Mouse (Mus musculus) kidney, embryonic 14.5 days (tissue): ENCODE measurements at regions not wholly inside any gene's neighbourhood (a gene's known extent, or its start where the extent isn't known, plus 50 kb on each side); places are given as distances from the start of the nearest gene placed in this dataset.
A peak's percentile ranks its signal among the peaks of the same experiment; 100 is the strongest.

Experiments used
- ATAC-seq: fragments of 200-750 bp; cut with Nextera tagmentation; 2 replicates; pipeline ENCODE4 v1.8.0; 2017; ENCODE audit warnings: moderate number of reproducible peaks, mild to moderate bottlenecking, moderate TSS enrichment, moderate library complexity; ENCODE audit not compliant: low FRiP score, low TSS enrichment
- H3K27ac ChIP-seq: fragments of 300-500 bp; sonication (generic); 2 replicates; pipeline ENCODE4 v1.5.1; 2014; ENCODE audit warnings: low read depth, mild to moderate bottlenecking, low read length, moderate library complexity, mixed read lengths
- H3K27me3 ChIP-seq: fragments of 300-500 bp; sonication (generic); 2 replicates; pipeline ENCODE4 v1.6.1; 2014; ENCODE audit warnings: mild to moderate bottlenecking, low read length; ENCODE audit not compliant: control insufficient read depth, insufficient read depth
- H3K36me3 ChIP-seq: fragments of 300-500 bp; sonication (generic); 2 replicates; pipeline ENCODE4 v1.6.1; 2014; ENCODE audit warnings: low read length, mixed read lengths; ENCODE audit not compliant: control insufficient read depth, insufficient read depth
- H3K4me1 ChIP-seq: fragments of 300-500 bp; sonication (generic); 2 replicates; pipeline ENCODE4 v1.6.1; 2014; ENCODE audit warnings: low read length, mixed read lengths; ENCODE audit not compliant: control insufficient read depth, insufficient read depth
- H3K4me2 ChIP-seq: fragments of 300-500 bp; sonication (generic); replicated peaks from 2 replicates; pipeline ENCODE4 v1.6.1; 2014; ENCODE audit warnings: low read depth, mild to moderate bottlenecking, low read length
- H3K4me3 ChIP-seq: fragments of 300-500 bp; sonication (generic); 2 replicates; pipeline ENCODE4 v1.5.1; 2014; ENCODE audit warnings: mild to moderate bottlenecking, low read length
- H3K9ac ChIP-seq: fragments of 300-500 bp; sonication (generic); 2 replicates; pipeline ENCODE4 v1.6.1; 2014; ENCODE audit warnings: low read depth, mild to moderate bottlenecking, low read length, moderate library complexity
- H3K9me3 ChIP-seq: fragments of 300-500 bp; sonication (generic); 2 replicates; pipeline ENCODE4 v1.6.1; 2016; ENCODE audit warnings: low read length; ENCODE audit not compliant: control insufficient read depth
- WGBS: fragments of 180-500 bp; shearing (Covaris S2); extraction: QIAGEN DNeasy Blood & Tissue Kit; methylation state at CpG from one replicate; pipeline ENCODE4 v1.1.7; 2014; 5-methylcytosine and 5-hydroxymethylcytosine counted together

DNA sequence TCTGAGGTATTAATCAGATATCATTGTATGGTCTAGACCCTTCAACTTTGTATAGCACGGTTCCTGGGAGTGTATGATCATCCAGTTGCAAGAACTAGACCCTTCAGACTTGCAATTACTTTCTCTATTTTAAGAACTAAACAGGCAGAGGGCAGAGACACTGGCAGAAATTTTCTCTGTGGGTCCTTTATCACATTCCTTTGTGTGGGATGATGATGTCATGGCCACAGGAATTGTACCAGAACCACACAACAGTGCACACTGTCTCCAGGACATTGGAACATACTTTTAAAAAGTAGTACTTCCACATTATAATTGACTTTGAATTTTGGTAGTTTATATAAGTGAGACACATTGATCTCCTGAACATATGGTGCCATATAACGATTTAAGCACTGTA, 674.2 kb downstream of the Rfpl4b start:
- no peak overlapping the region for H3K27ac ChIP-seq
- no peaks in the 10 kb centered on the region for H3K9me3 ChIP-seq
- no peak overlapping the region for H3K4me2 ChIP-seq
- 86% methylated on average over 2 of the region's 2 CpGs for WGBS
- ATAC-seq, result no peak
- H3K4me1 ChIP-seq, result no peaks in the 10 kb centered on the region
- no peak overlapping the region for H3K9ac ChIP-seq
- no peak overlapping the region for H3K4me3 ChIP-seq
- H3K36me3 ChIP-seq, result no peaks in the 10 kb centered on the region
- H3K27me3 ChIP-seq, result no peaks in the 10 kb centered on the region

DNA sequence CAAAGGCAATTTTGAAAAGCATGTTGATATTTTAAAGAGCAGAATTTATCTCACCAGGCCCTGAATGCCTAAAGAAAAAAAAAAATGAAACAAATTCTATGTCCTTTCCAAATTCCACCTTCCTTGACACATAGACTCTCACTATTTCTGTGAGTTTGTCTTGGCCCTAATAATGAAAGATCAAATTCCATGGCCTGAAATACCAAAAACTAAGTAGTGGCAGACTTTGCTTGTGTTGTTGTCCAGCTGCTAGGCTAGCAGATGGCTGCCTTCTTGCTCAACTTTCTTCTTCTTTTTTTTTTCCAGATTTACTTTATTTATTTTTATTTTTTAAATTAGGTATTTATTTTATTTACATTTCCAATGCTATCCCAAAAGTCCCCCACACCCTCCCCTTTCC, 682.4 kb downstream of the Rfpl4b start:
- H3K9ac ChIP-seq, result no peak overlapping the region

DNA sequence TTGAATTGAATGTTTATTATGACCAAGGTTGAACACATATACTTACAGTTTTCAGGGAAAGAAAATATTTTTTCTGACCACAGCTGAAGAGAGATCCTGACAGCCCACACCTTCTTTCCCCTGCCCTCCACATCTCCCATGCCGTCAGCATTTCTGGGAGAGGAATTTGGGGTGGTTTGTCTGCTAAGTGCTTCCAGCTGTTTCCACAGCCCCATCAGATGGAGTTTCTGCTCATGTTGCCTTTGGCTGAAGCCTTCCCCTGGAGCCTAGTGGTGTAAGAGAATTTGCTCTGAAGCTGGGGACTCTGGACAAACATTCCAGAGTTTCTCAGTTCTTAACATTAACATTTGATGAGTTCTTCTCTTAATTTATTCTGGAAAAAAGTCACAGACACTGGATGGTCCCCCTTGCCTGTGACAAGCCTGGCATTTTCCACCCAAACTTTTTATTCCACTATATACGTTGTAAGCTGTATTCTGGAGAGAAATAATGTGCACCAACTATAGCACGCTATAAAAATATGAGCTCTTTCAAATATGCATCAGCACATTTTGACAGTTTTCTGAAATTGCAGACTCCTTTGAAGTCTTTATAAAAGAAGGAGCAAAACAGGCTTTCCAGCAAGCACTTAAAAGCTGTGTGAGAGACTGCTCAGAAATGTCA, 699.5 kb downstream of the Rfpl4b start:
- 55% methylated on average over 3 of the region's 3 CpGs for WGBS
- Histone ChIP-seq H3K4me3 (no peak overlapping the region), H3K36me3 (no peaks in the 10 kb centered on the region), H3K9ac (no peak overlapping the region), H3K4me2 (no peak overlapping the region), H3K27ac (0 out of 2 replicates have a peak overlapping the region, but pooled peaks have one; percentile 5), H3K9me3 (no peaks in the 10 kb centered on the region), H3K4me1 (no peaks in the 10 kb centered on the region), H3K27me3 (no peaks in the 10 kb centered on the region)
- ATAC-seq, result peak; percentile 62; the same call in 1 of the 2 replicates

More for the DNA sequence above, 682.4 kb downstream of the Rfpl4b start:
- Histone ChIP-seq H3K27me3 (no peaks in the 10 kb centered on the region), H3K27ac (no peak overlapping the region), H3K4me3 (no peak overlapping the region), H3K9me3 (no peaks in the 10 kb centered on the region), H3K36me3 (no peaks in the 10 kb centered on the region), H3K4me2 (no peak overlapping the region), H3K4me1 (no peaks in the 10 kb centered on the region)
- ATAC-seq, result no peak

DNA sequence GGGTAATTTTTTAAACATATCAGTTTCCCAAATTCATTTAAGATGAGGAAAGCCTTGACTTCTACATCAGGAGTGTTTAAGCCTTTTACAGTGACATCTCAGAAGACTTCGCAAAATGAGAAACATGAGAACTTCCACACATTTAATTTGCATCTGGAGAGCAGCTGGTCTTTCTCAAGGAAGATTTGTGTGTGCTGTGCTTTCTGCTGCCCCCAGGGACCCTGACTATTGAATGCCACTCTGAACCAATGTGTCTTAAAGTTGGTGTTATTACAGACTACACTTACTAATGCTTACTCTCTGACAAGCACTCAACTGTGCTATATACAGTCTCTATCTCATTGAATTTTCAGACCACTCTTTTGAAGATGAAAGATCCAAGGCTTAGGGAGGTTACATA, 703.0 kb downstream of the Rfpl4b start:
- H3K27me3 ChIP-seq, result no peaks in the 10 kb centered on the region
- no peak overlapping the region for H3K27ac ChIP-seq
- WGBS, result 27% methylated on average over 1 of the region's 1 CpGs
- no peak overlapping the region for H3K4me3 ChIP-seq
- no peak overlapping the region for H3K9ac ChIP-seq
- no peaks in the 10 kb centered on the region for H3K9me3 ChIP-seq
- no peaks in the 10 kb centered on the region for H3K4me1 ChIP-seq
- ATAC-seq, result peak; percentile 69; the same call in 1 of the 2 replicates
- no peak overlapping the region for H3K4me2 ChIP-seq
- no peaks in the 10 kb centered on the region for H3K36me3 ChIP-seq

DNA sequence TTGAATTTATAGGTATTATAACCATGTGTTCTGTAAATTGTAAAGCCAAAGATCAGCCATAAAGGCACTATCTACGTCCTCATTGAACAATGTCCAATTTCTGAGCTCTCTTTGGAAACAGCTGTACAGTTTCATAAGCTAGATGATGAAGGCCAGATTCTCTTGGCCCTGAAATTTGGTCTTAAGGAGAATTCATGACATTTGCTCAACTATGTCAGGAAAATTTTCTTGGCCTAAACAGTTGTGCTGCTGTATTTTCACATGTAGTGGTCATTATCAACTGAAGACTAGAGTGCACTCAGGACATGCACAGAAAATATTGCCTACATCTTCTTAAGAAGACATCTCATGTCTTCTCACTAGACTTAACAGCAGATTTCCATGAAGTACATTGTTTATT, 705.1 kb downstream of the Rfpl4b start:
- no peak overlapping the region for H3K4me3 ChIP-seq
- no peaks in the 10 kb centered on the region for H3K4me1 ChIP-seq
- ATAC-seq, result no peak
- H3K36me3 ChIP-seq, result no peaks in the 10 kb centered on the region
- 74% methylated on average over 1 of the region's 1 CpGs for WGBS
- H3K27me3 ChIP-seq, result no peaks in the 10 kb centered on the region
- no peak overlapping the region for H3K4me2 ChIP-seq
- no peak overlapping the region for H3K27ac ChIP-seq
- H3K9me3 ChIP-seq, result no peaks in the 10 kb centered on the region
- no peak overlapping the region for H3K9ac ChIP-seq

DNA sequence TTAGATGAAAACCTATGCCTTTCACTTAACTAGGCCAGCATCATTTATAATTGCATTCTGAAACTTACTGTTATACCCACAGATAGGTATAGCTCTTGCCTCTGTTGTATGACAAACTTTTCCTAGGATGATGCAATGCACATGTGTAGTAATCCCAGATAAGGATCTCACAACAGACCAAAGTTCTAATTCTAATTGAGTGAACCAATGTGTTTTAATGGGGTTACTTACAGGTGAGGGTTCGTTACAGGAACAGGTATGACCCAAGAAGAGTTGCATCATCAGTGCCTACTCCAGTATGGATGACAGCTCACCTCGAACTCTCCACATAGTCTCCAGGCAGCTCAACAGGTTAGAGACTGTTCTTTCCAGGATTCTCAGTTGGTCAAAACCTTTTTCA, 707.4 kb downstream of the Rfpl4b start:
- Histone ChIP-seq H3K4me3 (no peak overlapping the region), H3K36me3 (no peaks in the 10 kb centered on the region), H3K9ac (no peak overlapping the region), H3K9me3 (no peaks in the 10 kb centered on the region), H3K4me2 (no peak overlapping the region), H3K27me3 (no peaks in the 10 kb centered on the region), H3K27ac (no peak overlapping the region), H3K4me1 (no peaks in the 10 kb centered on the region)
- 88% methylated on average over 2 of the region's 2 CpGs for WGBS
- ATAC-seq, result no peak

DNA sequence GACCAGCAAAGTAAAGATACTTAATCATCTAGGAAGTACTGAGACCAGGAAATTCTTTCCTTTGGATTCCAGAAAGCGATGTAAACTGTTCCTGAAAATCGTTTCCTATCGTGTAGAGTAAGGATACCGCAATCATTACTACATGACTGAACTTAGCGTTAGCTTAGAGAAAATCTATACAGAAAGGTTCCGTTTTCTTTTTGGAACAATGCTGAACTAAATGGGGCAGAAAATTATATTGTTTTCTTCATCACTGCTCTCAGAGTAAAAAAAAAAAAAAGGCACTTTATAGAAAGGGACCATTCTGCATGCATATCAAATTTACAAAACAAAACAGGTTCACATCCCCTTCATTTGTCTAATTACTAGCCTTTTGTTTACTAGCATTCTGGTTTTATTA, 713.0 kb downstream of the Rfpl4b start:
- no peak overlapping the region for H3K9ac ChIP-seq
- no peak for ATAC-seq
- H3K4me2 ChIP-seq, result no peak overlapping the region
- no peaks in the 10 kb centered on the region for H3K36me3 ChIP-seq
- H3K4me1 ChIP-seq, result no peaks in the 10 kb centered on the region
- no peak overlapping the region for H3K4me3 ChIP-seq
- 84% methylated on average over 6 of the region's 6 CpGs for WGBS
- H3K9me3 ChIP-seq, result no peaks in the 10 kb centered on the region
- H3K27ac ChIP-seq, result no peak overlapping the region
- no peaks in the 10 kb centered on the region for H3K27me3 ChIP-seq

DNA sequence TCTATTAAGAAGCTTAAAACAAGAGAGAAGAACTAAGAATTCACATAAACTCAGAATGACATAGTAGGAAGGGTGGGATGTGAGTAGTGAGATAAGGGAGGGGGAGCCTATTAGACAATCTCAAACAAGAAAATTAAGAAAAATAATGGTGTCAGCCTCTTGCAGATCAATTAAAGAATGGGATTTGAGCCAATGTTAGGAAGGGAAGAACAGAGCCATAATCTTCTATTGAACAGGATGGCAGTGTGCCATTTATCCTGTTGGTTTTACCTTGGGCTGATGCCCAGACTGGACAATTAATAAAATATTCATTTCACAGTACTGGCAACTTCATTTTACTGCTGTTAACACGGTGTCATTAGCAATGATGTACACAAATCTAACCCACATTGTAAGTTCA, 718.0 kb downstream of the Rfpl4b start:
- Histone ChIP-seq H3K9ac (no peak overlapping the region), H3K36me3 (no peaks in the 10 kb centered on the region), H3K9me3 (no peaks in the 10 kb centered on the region), H3K4me1 (no peaks in the 10 kb centered on the region), H3K4me2 (no peak overlapping the region), H3K27me3 (no peaks in the 10 kb centered on the region), H3K4me3 (no peak overlapping the region), H3K27ac (no peak overlapping the region)
- no peak for ATAC-seq
- WGBS, result 70% methylated on average over 1 of the region's 1 CpGs

DNA sequence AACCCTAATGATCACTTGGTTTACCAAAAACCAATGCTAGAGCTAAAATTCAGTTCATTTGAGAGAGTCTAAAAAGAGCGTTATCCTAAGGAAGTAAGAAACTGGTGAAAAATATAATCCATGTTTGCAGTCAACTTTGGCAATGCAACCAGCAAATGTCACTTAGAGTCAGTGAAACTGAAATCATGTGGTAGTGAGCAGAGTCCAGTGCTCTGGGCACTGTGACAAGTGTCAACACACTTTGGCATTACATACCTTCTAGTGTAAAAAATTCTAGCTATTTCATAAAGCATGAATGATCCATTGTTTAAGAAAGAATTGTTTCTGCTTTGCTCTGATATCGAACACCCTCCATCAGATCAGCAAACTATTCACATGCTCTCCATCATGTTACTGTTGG, 743.1 kb downstream of the Rfpl4b start:
- Histone ChIP-seq H3K9ac (no peak overlapping the region), H3K4me3 (no peak overlapping the region), H3K9me3 (no peaks in the 10 kb centered on the region), H3K36me3 (no peaks in the 10 kb centered on the region), H3K27me3 (no peaks in the 10 kb centered on the region), H3K27ac (no peak overlapping the region), H3K4me2 (no peak overlapping the region), H3K4me1 (no peaks in the 10 kb centered on the region)
- no peak for ATAC-seq
- 97% methylated on average over 2 of the region's 2 CpGs for whole genome bisulfite sequencing
